Mouse (Mus musculus): ENCODE measurements at regions not wholly inside any gene's neighbourhood (a gene's known extent, or its start where the extent isn't known, plus 50 kb on each side); places are given as distances from the start of the nearest gene placed in this dataset.

DNA sequence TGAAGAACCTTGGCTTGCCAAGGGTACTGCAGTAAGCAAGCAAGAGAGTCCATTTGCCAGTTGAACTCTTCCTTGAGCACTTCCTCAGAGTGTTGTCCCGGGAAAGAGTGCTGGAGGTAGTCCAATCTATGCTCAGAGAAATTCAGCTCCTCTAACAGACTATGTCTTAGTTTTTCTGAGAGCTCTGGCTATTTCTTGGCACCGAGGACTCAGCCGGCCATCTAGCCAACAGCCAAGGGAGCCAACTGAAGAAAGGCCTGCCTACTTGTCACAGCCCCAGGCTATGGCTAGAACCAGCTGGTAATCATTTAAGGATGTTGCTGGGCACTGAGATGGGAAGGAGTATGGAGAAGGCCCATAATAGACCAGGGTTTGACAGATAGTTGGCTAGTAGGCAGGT is 70.8 kb upstream of the Pja1 start:
- DNase-seq: no peak

DNA sequence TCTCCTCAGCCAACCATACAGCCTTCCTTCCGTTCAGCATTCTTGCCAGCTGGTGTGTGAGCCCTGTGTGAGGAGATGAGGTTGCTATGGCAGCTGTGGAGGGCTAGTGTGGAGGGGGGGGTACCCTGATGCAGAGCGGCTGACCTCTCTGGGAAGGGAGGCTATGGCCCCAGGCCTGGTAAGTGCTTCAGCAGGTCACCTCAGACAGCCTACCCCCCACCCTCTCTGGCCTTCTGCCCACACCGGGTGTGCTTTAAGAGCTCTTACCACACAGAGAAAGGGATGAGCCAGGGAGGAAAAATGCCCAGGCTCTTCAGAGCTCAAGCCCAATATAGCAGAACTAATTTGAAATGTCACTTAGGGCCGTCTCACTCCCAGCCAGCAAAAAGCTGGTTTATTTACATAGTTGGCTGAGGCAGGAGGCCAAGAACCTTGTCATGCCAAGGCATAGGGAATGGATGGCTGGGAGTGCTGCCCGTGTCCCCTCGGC is 69.1 kb upstream of the Pja1 start:
- no peak for DNase-seq

DNA sequence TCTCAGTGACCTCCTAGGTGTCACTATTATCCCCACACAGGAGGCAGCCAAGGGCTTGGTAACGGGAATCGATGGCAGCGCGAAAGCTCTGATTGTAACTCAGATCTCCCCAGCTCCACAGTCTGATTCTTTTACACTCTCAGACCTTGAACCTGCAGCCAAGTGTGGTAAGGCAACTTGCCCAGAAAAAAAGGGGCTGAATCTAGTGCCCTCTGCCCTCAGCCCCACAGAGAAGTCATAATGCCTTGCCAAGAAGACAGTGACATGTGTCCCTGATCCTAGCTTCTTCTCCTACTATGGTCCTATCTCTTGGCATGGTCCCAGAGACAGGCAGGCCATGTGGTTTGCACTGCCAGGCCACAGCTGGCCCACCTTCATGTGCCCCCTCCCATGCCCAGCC is 68.6 kb upstream of the Pja1 start:
- no peak for DNase-seq

DNA sequence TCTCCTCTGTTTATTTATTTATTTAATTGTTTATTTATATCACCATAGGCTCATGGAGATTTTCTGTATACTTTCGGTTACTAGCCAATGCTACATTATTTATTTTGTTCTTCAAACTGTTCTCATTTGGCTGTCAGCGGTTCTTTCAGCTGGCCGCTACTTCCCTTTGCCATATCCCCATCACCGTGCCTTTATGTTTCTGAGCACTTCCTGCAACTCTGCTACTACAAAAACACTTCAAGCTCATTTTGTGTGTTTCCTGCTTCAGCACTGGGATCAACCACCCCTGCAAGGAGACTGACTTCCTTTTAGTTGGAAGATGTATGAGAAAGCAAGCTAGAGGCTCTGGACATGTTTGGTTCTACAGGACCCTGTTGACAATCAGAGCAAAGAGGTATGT is 66.7 kb upstream of the Pja1 start:
- DNase-seq: no peak

DNA sequence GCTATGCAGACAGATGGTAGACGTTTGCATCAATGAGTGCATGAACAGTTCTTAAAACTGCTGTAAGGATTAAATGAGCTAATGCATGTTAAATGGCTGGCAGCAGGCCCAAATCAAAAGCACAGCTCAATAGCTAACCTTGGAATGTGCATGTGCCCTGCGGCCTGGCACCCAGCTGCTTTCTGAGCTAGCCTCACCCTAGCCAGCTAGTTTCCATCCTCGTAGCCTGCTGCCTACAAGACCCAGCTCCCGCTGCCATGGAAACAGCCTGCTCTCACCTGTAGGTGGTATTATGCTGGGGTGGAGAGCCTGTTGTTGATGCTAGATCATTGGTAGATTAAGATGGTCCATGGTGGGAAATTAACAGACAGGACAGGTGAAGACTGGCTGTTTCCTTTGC is 63.8 kb upstream of the Pja1 start:
- no peak for DNase-seq

DNA sequence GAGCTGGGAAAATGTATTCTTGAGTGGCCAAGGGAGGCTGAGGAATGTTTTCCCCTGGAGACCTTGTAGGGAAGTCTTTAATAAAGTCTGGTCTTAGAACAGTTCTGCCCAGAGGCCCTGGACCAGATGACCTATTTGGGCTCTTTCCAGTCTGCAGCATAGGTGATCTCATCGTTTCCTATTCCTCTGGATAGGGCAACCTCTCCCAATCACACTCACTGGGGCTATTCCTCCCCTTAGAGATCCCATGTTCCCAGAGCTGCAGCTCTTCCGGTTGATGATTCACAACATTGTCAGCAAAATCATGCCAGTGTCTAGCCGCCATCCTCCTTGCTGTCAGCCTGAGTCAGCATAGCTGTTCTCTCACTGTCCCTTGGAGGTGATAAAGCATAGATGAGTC is 60.1 kb upstream of the Pja1 start:
- DNase-seq: no peak

DNA sequence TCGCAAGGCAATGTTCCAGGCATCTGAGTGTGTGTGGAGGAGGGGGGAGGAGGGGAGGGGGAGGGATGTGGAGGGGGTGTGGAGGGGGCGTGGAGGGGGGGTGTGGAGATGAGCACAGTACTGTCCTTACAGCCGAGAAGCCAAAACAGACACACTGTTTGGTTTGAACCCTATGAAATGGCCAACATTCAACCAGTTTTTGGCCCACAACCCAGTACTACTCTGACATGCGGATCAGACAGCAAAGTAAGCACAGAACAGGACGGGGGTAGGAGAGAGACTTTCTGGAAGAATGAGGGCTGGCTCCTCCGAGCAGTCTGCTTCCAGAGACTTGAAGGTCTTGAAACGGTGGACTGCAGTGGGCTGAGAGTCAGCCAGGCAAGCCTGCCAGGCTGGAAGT is 59.4 kb upstream of the Pja1 start:
- DNase-seq: no peak

DNA sequence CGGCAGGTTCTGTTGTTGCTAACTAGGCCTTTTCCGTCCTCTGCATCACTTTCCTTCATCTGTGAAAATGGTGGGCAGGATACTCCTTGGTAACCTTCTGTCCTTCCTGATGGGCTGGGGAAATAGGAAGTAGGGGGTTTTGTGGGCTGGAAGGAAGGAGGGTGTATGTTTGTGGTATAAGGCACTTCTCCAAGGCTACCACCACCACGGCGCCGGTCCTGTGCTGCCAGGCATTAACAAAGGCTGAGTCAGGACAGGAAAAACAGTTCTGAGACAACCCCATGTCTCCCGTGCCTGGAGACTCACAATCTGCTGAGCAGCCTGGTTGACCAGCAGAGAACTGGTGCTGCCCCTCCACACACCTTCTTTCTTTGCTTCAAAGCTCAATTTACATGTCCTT is 52.2 kb upstream of the Pja1 start:
- DNase-seq: no peak

DNA sequence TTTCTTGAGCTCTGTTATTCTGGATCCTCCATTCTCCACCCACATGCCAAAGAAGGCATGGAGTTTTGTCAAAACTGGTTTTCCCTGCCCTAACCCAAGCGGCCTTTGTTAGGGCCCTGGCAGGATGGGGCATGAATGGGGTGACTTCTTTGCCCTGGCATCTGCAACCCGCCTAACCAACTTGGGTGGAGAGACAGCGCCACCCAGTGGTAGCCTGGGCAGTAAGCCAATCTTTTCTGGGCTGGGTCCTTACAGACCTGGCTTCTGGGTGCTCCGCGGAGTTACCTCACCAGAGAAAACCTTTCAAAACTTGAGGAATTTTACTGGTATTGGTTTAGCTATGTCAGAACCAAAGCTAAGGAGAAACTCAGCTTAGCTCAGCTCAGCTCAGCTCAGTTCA is 51.8 kb upstream of the Pja1 start:
- DNase-seq: peak; percentile 11 to 25

DNA sequence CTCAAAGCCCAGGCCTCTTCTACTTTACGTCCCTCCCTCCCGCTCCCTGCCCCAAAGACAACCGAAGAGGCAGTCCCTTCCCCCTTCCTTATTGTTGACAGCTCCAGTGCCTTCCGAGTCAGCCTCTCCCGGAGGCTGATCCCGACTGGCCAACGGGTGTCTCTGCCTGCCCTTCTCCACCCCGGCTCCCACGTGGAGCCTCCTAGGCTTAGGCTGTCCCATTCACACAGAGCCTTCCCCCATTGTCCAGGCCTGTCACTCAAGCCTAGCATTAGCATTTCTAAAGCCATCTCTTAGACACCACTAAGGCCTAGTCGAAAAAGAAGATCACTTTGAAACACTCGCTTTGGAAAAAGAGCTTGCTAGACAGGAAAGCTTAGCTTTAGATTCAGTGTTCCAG is 51.2 kb upstream of the Pja1 start:
- DNase-seq: no peak

DNA sequence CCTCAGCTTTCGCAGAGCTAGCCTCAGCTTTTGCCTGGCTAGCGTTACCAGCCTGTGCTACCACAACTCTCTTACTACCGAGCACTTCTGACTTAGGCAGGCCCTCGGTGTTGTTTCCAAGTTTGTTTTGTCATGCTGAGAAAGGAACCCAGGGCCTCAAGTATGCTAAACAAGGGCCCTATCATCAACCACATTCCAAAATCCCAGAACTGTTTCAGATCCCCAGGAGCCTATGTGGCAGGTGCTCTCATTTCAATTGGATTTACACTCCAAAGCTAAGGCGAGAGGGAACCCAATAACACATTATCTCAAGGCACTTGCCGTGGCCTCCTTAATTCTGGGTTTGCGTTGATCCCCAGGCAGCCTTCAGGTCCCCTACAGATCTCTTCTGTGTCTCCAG is 50.8 kb upstream of the Pja1 start:
- no peak for DNase-seq

All from thymus, adult 18-20 months (tissue).